Mouse (Mus musculus) cerebellum, adult 2 months (tissue): ENCODE measurements at regions not wholly inside any gene's neighbourhood (a gene's known extent, or its start where the extent isn't known, plus 50 kb on each side); places are given as distances from the start of the nearest gene placed in this dataset.

Source experiments
- DNase-seq, 2 experiments: peaks; one replicate each; pipeline ENCODE4 v3.0.0; 2021
- H3K27ac ChIP-seq: fragments of 200-500 bp; 2 replicates; pipeline ENCODE4 v1.5.1; 2012; ENCODE audit warnings: low read length, control low read depth, inconsistent platforms; ENCODE audit not compliant: insufficient read depth
- H3K27me3 ChIP-seq: fragments of 200-500 bp; 2 replicates; pipeline ENCODE4 v1.6.1; 2012; ENCODE audit warnings: inconsistent platforms, mild to moderate bottlenecking, low read length, moderate library complexity; ENCODE audit not compliant: control insufficient read depth, insufficient read depth
- H3K4me1 ChIP-seq: fragments of 200-500 bp; 2 replicates; pipeline ENCODE4 v1.6.1; 2011; ENCODE audit warnings: low read length; ENCODE audit not compliant: control insufficient read depth, insufficient read depth
- H3K4me3 ChIP-seq: fragments of 200-500 bp; replicated peaks from 2 replicates; pipeline ENCODE3; 2011; ENCODE audit warnings: mild to moderate bottlenecking, low read depth, low read length, control low read depth; ENCODE audit not compliant: insufficient read depth
- CTCF ChIP-seq: fragments of 200-500 bp; IDR thresholded peaks from 2 replicates; pipeline ENCODE4 v1.5.1; 2011; ENCODE audit warnings: low read depth, mild to moderate bottlenecking, control low read depth, low read length, moderate library complexity, borderline replicate concordance; ENCODE audit not compliant: insufficient read depth
- POLR2A ChIP-seq: fragments of 200-500 bp; IDR thresholded peaks from 2 replicates; pipeline ENCODE4 v1.6.1; 2011; ENCODE audit warnings: low read length, control low read depth, borderline replicate concordance; ENCODE audit not compliant: insufficient read depth
- WGBS: fragments of 180-500 bp; shearing (Covaris S2); methylation state at CpG from one replicate; pipeline ENCODE4 v1.1.7; 2018; 5-methylcytosine and 5-hydroxymethylcytosine counted together

GRCm38 (mm10) chr12:32760627-32761026 lies 58.7 kb upstream of the Nampt start:
- no peak for TF ChIP-seq POLR2A
- no peak for TF ChIP-seq CTCF
- H3K4me3 ChIP-seq, result no peak overlapping the region
- no peaks in the 10 kb centered on the region for H3K27me3 ChIP-seq
- peaks cover 22% of the 10 kb centered on the region for H3K4me1 ChIP-seq
- no peak for DNase-seq
- H3K27ac ChIP-seq, result no peak overlapping the region
- WGBS, result 89% methylated on average over 3 of the region's 3 CpGs

GRCm38 (mm10) chr12:32761055-32761454 lies 58.3 kb upstream of the Nampt start:
- no peak for DNase-seq
- 82% methylated on average over 3 of the region's 3 CpGs for WGBS
- Histone ChIP-seq H3K4me1 (peaks cover 27% of the 10 kb centered on the region), H3K27me3 (no peaks in the 10 kb centered on the region), H3K4me3 (no peak overlapping the region), H3K27ac (no peak overlapping the region)
- TF ChIP-seq CTCF, result no peak
- no peak for TF ChIP-seq POLR2A

GRCm38 (mm10) chr12:32764271-32764670 lies 55.1 kb upstream of the Nampt start:
- no peak overlapping the region for H3K4me3 ChIP-seq
- peaks cover 14% of the 10 kb centered on the region; the same call in 1 of the 2 replicates for H3K4me1 ChIP-seq
- 63% methylated on average over 3 of the region's 3 CpGs for WGBS
- H3K27ac ChIP-seq, result no peak overlapping the region
- DNase-seq, result no peak
- no peak for TF ChIP-seq POLR2A
- TF ChIP-seq CTCF, result no peak
- no peaks in the 10 kb centered on the region for H3K27me3 ChIP-seq

GRCm38 (mm10) chr12:32764747-32765146 lies 54.6 kb upstream of the Nampt start:
- Histone ChIP-seq H3K4me3 (no peak overlapping the region), H3K27me3 (no peaks in the 10 kb centered on the region), H3K27ac (no peak overlapping the region), H3K4me1 (peaks cover 12% of the 10 kb centered on the region; the same call in 1 of the 2 replicates)
- DNase-seq, result no peak
- WGBS, result 96% methylated on average over 7 of the region's 7 CpGs
- TF ChIP-seq POLR2A (no peak), CTCF (no peak)

- H3K4me1 ChIP-seq, result peaks cover 11% of the 10 kb centered on the region; the same call in 1 of the 2 replicates
- peak; percentile 66 to 80 for DNase-seq
- H3K4me3 ChIP-seq, result no peak overlapping the region
- TF ChIP-seq POLR2A (no peak), CTCF (no peak)
- no peak overlapping the region for H3K27ac ChIP-seq
- no peaks in the 10 kb centered on the region for H3K27me3 ChIP-seq
Measured at GRCm38 (mm10) chr12:32765861-32766260, 53.5 kb upstream of the Nampt start.

GRCm38 (mm10) chr12:32766575-32766974 lies 52.8 kb upstream of the Nampt start:
- no peak overlapping the region for H3K27ac ChIP-seq
- 93% methylated on average over 3 of the region's 3 CpGs for WGBS
- no peak overlapping the region for H3K4me3 ChIP-seq
- H3K4me1 ChIP-seq, result peaks cover 11% of the 10 kb centered on the region; the same call in 1 of the 2 replicates
- TF ChIP-seq POLR2A (no peak), CTCF (no peak)
- DNase-seq, result no peak
- H3K27me3 ChIP-seq, result no peaks in the 10 kb centered on the region

- DNase-seq, result no peak
- no peak for TF ChIP-seq POLR2A
- no peak for TF ChIP-seq CTCF
- peaks cover 11% of the 10 kb centered on the region; the same call in 1 of the 2 replicates for H3K4me1 ChIP-seq
- no peak overlapping the region for H3K27ac ChIP-seq
- WGBS, result 98% methylated on average over 7 of the region's 7 CpGs
- H3K4me3 ChIP-seq, result no peak overlapping the region
- H3K27me3 ChIP-seq, result no peaks in the 10 kb centered on the region
Measured at GRCm38 (mm10) chr12:32767206-32768081, 51.9 kb upstream of the Nampt start.

- H3K4me1 ChIP-seq, result peaks cover 11% of the 10 kb centered on the region; the same call in 1 of the 2 replicates
- DNase-seq, result peak in 1 of 2 experiments; percentile 27
- no peak overlapping the region for H3K4me3 ChIP-seq
- WGBS, result 62% methylated on average over 3 of the region's 3 CpGs
- H3K27me3 ChIP-seq, result no peaks in the 10 kb centered on the region
- no peak for TF ChIP-seq POLR2A
- TF ChIP-seq CTCF, result no peak
- H3K27ac ChIP-seq, result no peak overlapping the region
Measured at GRCm38 (mm10) chr12:32768082-32768743, 51.1 kb upstream of the Nampt start.
